Mouse (Mus musculus) cerebellum, adult (tissue): ENCODE measurements around the gene Vmn2r71.

Experiments
- ATAC-seq: cut with Nextera tagmentation; 2 replicates; pipeline ENCODE4 v1.9.2; 2017; ENCODE audit warnings: mild to moderate bottlenecking, moderate library complexity, mixed read lengths; ENCODE audit not compliant: insufficient number of reproducible peaks, low FRiP score, low TSS enrichment

Gene Vmn2r71

DNA sequence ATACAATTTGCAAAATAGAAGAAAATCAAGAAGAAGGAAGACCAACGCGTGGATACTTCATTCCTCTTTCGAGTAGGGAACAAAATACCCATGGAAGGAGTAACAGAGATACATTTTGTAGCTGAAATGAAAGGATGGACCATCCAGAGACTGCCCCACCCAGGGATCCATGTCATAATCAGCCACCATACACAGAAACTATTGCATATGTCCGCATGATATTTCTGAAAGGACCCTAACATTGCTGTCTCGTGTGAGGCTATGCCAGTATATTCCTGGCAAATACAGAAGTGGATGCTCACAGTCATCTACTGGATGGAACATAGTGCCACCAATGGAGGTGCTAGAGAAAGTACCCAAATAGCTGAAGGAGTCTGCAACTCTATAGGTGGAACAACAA is at the start of gene Vmn2r71:
Gene Vmn2r71 (plus strand): TSS at position 301 of the 400 bp plus-strand sequence.
- ATAC-seq = no peak

DNA sequence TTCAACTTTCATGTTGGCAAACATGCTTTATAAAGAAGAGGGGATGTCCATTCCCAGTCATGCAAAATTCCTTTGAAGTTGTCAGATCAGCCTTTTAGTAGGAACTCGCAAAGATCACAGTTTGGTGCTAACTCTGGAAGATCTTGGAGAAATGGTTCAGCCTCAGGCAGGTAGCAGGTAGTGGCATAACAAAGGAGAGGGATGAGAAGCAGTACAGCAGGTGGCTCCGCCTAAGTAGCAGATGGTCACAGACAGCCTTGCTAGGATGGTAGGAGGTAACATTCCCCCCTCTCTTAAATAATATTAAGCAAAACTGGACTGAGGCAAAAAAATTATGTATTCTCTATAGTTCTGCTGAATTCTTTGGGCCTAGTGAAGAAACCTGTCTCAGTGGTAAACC is 20.8 kb upstream of the Vmn2r71 start:
- no peak for ATAC-seq

GRCm38 (mm10) chr7:85543118-85543517 is 19.8 kb upstream of the Vmn2r71 start:
- ATAC-seq = no peak

GRCm38 (mm10) chr7:85569092-85569491 is 6.2 kb downstream of the Vmn2r71 start, which contains the start of gene Vmn2r70:
Vmn2r70 (minus strand) TSS chr7:85569192.
- ATAC-seq = no peak
